Mouse (Mus musculus): ENCODE measurements around the gene Adcyap1r1. TPM values are rescaled to one million over a fixed set of nuclear protein-coding genes. Genes with fewer than 3 reads are reported as not detected.

Gene Adcyap1r1
- polyA plus RNA-seq, 1 experiment: 0.92 TPM

GRCm38 (mm10) chr6:55438837-55439236, 12.9 kb upstream of the Adcyap1r1 start:
- no peaks in the 10 kb centered on the region for H3K4me1 ChIP-seq (ENCODE audit: control insufficient read depth, insufficient read depth, low read length)
- no peak overlapping the region for H3K27ac ChIP-seq (ENCODE audit: control insufficient read depth, insufficient read depth, low read depth, low read length, poor library complexity)
- WGBS: 32% methylated on average over 2 of the region's 2 CpGs
- H3K4me3 ChIP-seq (replicated peaks; ENCODE audit: control insufficient read depth, low read depth, low read length): no peak overlapping the region
- no peak for TF ChIP-seq POLR2A (IDR thresholded peaks at IDR 0.05; ENCODE audit: borderline replicate concordance, control insufficient read depth, low read depth, low read length)
- TF ChIP-seq CTCF (IDR thresholded peaks at IDR 0.05; ENCODE audit: control insufficient read depth, insufficient read depth, low read length): no peak

GRCm38 (mm10) chr6:55443927-55444688, 7.7 kb upstream of the Adcyap1r1 start:
- H3K4me3 ChIP-seq (replicated peaks; ENCODE audit: control insufficient read depth, low read depth, low read length): no peak overlapping the region
- no peak overlapping the region for H3K27ac ChIP-seq (ENCODE audit: control insufficient read depth, insufficient read depth, low read depth, low read length, poor library complexity)
- TF ChIP-seq CTCF (IDR thresholded peaks at IDR 0.05; ENCODE audit: control insufficient read depth, insufficient read depth, low read length) (no peak), POLR2A (IDR thresholded peaks at IDR 0.05; ENCODE audit: borderline replicate concordance, control insufficient read depth, low read depth, low read length) (no peak)
- WGBS: 69% methylated on average over 2 of the region's 2 CpGs
- no peaks in the 10 kb centered on the region for H3K4me1 ChIP-seq (ENCODE audit: control insufficient read depth, insufficient read depth, low read length)

- no peak overlapping the region for H3K27ac ChIP-seq (ENCODE audit: control insufficient read depth, insufficient read depth, low read depth, low read length, poor library complexity)
- H3K4me1 ChIP-seq (ENCODE audit: control insufficient read depth, insufficient read depth, low read length): no peaks in the 10 kb centered on the region
- WGBS: 58% methylated on average over 4 of the region's 4 CpGs
- no peak for TF ChIP-seq POLR2A (IDR thresholded peaks at IDR 0.05; ENCODE audit: borderline replicate concordance, control insufficient read depth, low read depth, low read length)
- no peak for TF ChIP-seq CTCF (IDR thresholded peaks at IDR 0.05; ENCODE audit: control insufficient read depth, insufficient read depth, low read length)
- no peak overlapping the region for H3K4me3 ChIP-seq (replicated peaks; ENCODE audit: control insufficient read depth, low read depth, low read length)
These were observed 7.1 kb upstream of the Adcyap1r1 start for GRCm38 (mm10) chr6:55444721-55445120.

GRCm38 (mm10) chr6:55448199-55448598, 3.6 kb upstream of the Adcyap1r1 start:
- Histone ChIP-seq H3K4me3 (replicated peaks; ENCODE audit: control insufficient read depth, low read depth, low read length) (no peak overlapping the region), H3K4me1 (ENCODE audit: control insufficient read depth, insufficient read depth, low read length) (no peaks in the 10 kb centered on the region), H3K27ac (ENCODE audit: control insufficient read depth, insufficient read depth, low read depth, low read length, poor library complexity) (no peak overlapping the region)
- WGBS: 78% methylated on average over 9 of the region's 9 CpGs
- TF ChIP-seq CTCF (IDR thresholded peaks at IDR 0.05; ENCODE audit: control insufficient read depth, insufficient read depth, low read length) (no peak), POLR2A (IDR thresholded peaks at IDR 0.05; ENCODE audit: borderline replicate concordance, control insufficient read depth, low read depth, low read length) (no peak)

- 77% methylated on average over 8 of the region's 8 CpGs for WGBS
- Histone ChIP-seq H3K27ac (ENCODE audit: control insufficient read depth, insufficient read depth, low read depth, low read length, poor library complexity) (no peak overlapping the region), H3K4me3 (replicated peaks; ENCODE audit: control insufficient read depth, low read depth, low read length) (no peak overlapping the region), H3K4me1 (ENCODE audit: control insufficient read depth, insufficient read depth, low read length) (no peaks in the 10 kb centered on the region)
- TF ChIP-seq POLR2A (IDR thresholded peaks at IDR 0.05; ENCODE audit: borderline replicate concordance, control insufficient read depth, low read depth, low read length) (no peak), CTCF (IDR thresholded peaks at IDR 0.05; ENCODE audit: control insufficient read depth, insufficient read depth, low read length) (no peak)
These were observed 2.7 kb upstream of the Adcyap1r1 start for GRCm38 (mm10) chr6:55448976-55449678.

GRCm38 (mm10) chr6:55452381-55452780, 603 bp downstream of the Adcyap1r1 start:
- TF ChIP-seq POLR2A (IDR thresholded peaks at IDR 0.05; ENCODE audit: borderline replicate concordance, control insufficient read depth, low read depth, low read length): no peak
- TF ChIP-seq CTCF (IDR thresholded peaks at IDR 0.05; ENCODE audit: control insufficient read depth, insufficient read depth, low read length): no peak
- no peak overlapping the region for H3K4me3 ChIP-seq (replicated peaks; ENCODE audit: control insufficient read depth, low read depth, low read length)
- no peaks in the 10 kb centered on the region for H3K4me1 ChIP-seq (ENCODE audit: control insufficient read depth, insufficient read depth, low read length)
- H3K27ac ChIP-seq (ENCODE audit: control insufficient read depth, insufficient read depth, low read depth, low read length, poor library complexity): no peak overlapping the region
- WGBS: 5% methylated on average over 24 of the region's 24 CpGs

- no peak overlapping the region for H3K27ac ChIP-seq (ENCODE audit: control insufficient read depth, insufficient read depth, low read depth, low read length, poor library complexity)
- WGBS: 46% methylated on average over 1 of the region's 1 CpGs
- TF ChIP-seq CTCF (IDR thresholded peaks at IDR 0.05; ENCODE audit: control insufficient read depth, insufficient read depth, low read length) (no peak), POLR2A (IDR thresholded peaks at IDR 0.05; ENCODE audit: borderline replicate concordance, control insufficient read depth, low read depth, low read length) (no peak)
- H3K4me3 ChIP-seq (replicated peaks; ENCODE audit: control insufficient read depth, low read depth, low read length): no peak overlapping the region
- H3K4me1 ChIP-seq (ENCODE audit: control insufficient read depth, insufficient read depth, low read length): no peaks in the 10 kb centered on the region
These were observed 1.8 kb downstream of the Adcyap1r1 start for GRCm38 (mm10) chr6:55453548-55453947.

- H3K27ac ChIP-seq (ENCODE audit: control insufficient read depth, insufficient read depth, low read depth, low read length, poor library complexity): no peak overlapping the region
- no peaks in the 10 kb centered on the region for H3K4me1 ChIP-seq (ENCODE audit: control insufficient read depth, insufficient read depth, low read length)
- TF ChIP-seq POLR2A (IDR thresholded peaks at IDR 0.05; ENCODE audit: borderline replicate concordance, control insufficient read depth, low read depth, low read length): no peak
- TF ChIP-seq CTCF (IDR thresholded peaks at IDR 0.05; ENCODE audit: control insufficient read depth, insufficient read depth, low read length): no peak
- H3K4me3 ChIP-seq (replicated peaks; ENCODE audit: control insufficient read depth, low read depth, low read length): no peak overlapping the region
- WGBS: 69% methylated on average over 5 of the region's 5 CpGs
These were observed 3.9 kb downstream of the Adcyap1r1 start for GRCm38 (mm10) chr6:55455641-55456040.

Data from bone marrow, adult 2 months (tissue).